Mouse (Mus musculus): ENCODE measurements around the gene Btnl6.

DNA sequence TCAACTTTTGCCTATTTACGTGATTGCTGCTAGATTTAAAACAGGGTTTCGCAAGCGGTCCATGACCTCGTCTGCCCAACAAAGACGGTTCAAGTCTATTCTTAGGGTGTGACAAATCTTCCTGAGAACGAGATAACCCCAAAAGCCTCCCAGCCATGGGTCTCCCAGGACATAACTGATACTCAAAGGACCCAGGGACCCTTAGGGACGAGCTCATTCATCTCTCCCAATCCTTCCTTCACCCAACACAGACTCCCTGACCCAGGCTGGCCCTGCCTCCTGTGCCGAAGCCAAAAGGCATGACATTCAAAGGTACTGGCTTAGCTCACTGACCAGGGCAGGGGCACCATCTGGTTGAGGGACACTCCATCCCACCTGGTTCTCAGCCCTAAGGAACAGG, 39.3 kb upstream of the Btnl6 start:
- no peak for TF ChIP-seq CTCF (IDR thresholded peaks at IDR 0.05; ENCODE audit: low read depth, low read length)
- no peak for TF ChIP-seq EP300 (IDR thresholded peaks at IDR 0.05; ENCODE audit: insufficient read depth, low read depth, low read length)

Measured in ES-Bruce4 (cell line).